Mouse (Mus musculus): Measurements from ENCODE around the gene Ppara.

DNA sequence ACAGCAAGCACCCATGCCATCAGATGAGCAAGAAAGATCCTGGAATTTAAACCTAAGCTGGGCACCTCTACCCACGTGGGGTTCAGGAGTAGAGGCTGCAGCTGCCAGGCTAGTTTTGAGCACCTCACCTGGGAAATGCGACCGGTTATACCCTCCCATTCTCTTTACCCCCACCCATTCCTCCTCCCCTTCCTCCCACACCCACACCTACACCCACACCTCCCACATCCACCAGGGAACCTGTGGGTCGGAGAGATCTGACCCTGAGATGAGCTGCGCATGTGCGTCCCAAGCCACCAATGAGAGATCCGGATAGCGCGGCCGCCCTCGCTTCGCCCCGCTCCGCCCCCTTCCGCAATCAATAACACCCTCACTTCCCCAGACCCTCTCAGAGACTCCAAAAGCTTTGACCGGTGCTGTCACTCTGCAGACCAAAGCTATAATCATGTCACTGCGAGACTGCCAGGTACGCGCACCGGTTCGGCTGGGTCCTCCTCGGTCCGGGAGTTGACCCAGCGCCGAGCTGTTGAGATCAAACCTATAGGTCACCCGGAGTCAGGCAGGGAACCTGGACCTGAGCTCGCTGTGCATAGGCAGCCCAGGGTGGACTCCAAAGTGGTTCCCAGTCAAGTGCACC is 97.3 kb downstream of the Ppara start, which contains the start of gene Ttc38:
- peak; percentile 87; the same call in 1 of the 2 replicates for TF ChIP-seq POLR2A (IDR thresholded peaks at IDR 0.05; ENCODE audit: insufficient read depth, low read depth, low read length)
- TF ChIP-seq EP300 (IDR thresholded peaks at IDR 0.05; ENCODE audit: insufficient read depth, low read depth, low read length), result peak; percentile 63; the same call in 1 of the 2 replicates
- no peak for TF ChIP-seq CTCF (IDR thresholded peaks at IDR 0.05)
